Mouse (Mus musculus): ENCODE results near the gene Gmpr2.

DNA sequence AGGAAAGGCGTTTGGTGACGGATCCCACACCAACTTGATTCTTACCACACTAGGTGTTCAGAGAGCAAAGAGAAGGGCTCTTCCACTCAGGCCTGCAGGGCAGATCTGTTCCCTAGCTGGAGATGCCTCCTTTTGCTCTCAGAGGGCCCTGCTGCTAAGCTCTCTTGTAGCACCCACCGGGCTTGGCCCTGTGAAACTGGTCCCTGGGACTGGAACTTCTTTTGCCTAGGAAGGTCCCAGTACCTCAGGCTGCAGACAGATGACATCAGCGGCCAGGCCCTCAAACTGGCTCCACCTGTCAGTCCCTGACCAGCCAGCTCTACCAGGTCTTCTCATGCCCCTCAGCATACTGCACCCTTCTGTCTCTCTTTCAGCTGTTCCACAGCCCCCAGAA is 42.0 kb downstream of the Gmpr2 start, which contains the start of gene Tgm1:
- TF ChIP-seq CTCF (IDR thresholded peaks at IDR 0.05): no peak
- TF ChIP-seq EP300 (IDR thresholded peaks at IDR 0.05; ENCODE audit: insufficient read depth, low read depth, low read length): no peak

Measured in heart, adult 2 months (tissue).